Mouse (Mus musculus) stomach, postnatal 0 days (tissue): ENCODE data around the gene Tmem132a.

Experiments used
- CTCF ChIP-seq: IDR thresholded peaks from 2 replicates; pipeline ENCODE4 v1.5.1; 2016; ENCODE audit warnings: antibody characterized with exemption, low read depth, mild to moderate bottlenecking, moderate library complexity
- EP300 ChIP-seq: optimal IDR thresholded peaks from 2 replicates; pipeline ENCODE3; 2016; ENCODE audit warnings: antibody characterized with exemption

DNA sequence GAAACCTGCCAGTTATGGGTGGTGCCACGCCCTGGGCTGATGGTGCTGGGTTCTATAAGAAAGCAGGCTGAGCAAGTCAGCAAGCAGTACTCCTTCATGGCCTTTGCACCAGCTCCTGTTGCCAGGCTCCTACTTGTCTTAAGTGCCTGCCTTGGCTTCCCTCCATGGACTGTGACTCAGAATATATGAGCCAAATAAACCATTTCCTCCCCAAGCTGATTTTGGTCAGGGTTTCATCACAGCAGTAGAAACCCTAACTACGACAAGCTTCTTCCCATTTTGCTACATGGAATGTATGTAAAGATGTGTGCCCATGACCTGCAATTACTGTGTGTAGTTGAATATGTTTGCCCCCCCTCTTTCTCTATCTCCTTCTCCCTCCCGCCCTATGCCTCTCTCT is 36.1 kb downstream of the Tmem132a start:
- no peak for TF ChIP-seq CTCF
- TF ChIP-seq EP300: no peak
